Mouse (Mus musculus) forelimb bud, embryonic 11.5 days (tissue): ENCODE measurements around the gene Serbp1.

Experiments used
- DNase-seq: peaks from one replicate; pipeline ENCODE4 v3.0.0-alpha.2; 2012; ENCODE audit warnings: low read depth, low spot score

Serbp1 gene

GRCm38 (mm10) chr6:67301230-67301629, 63.3 kb downstream of the Serbp1 start:
- no peak for DNase-seq

- DNase-seq = no peak
These were observed 64.5 kb downstream of the Serbp1 start for GRCm38 (mm10) chr6:67302471-67302870.

- no peak for DNase-seq
These were observed 65.2 kb downstream of the Serbp1 start for GRCm38 (mm10) chr6:67303210-67303609.

- no peak for DNase-seq
These were observed 71.0 kb downstream of the Serbp1 start for GRCm38 (mm10) chr6:67308994-67309393.

- no peak for DNase-seq
These were observed 71.8 kb downstream of the Serbp1 start for GRCm38 (mm10) chr6:67309752-67310151.

GRCm38 (mm10) chr6:67314697-67315096, 76.7 kb downstream of the Serbp1 start:
- DNase-seq = no peak

GRCm38 (mm10) chr6:67317068-67317467, 79.1 kb downstream of the Serbp1 start:
- no peak for DNase-seq

- DNase-seq = no peak
These were observed 79.9 kb downstream of the Serbp1 start for GRCm38 (mm10) chr6:67317827-67318338.

GRCm38 (mm10) chr6:67318451-67318850, 80.5 kb downstream of the Serbp1 start:
- peak; percentile 60 for DNase-seq

GRCm38 (mm10) chr6:67323788-67324187, 85.8 kb downstream of the Serbp1 start:
- DNase-seq = no peak

- DNase-seq = no peak
These were observed 100.0 kb downstream of the Serbp1 start for GRCm38 (mm10) chr6:67337943-67338342.

- DNase-seq = no peak
These were observed 101.5 kb downstream of the Serbp1 start for GRCm38 (mm10) chr6:67339494-67339893.
